In genomic region chr5:117635211-117635610, GRCm38 (mm10) we compare ENCODE assay signal across 16 mouse cellular contexts.
"Had no signal": no experiment of that assay in that cellular context is flagged by ENCODE, and none has a peak within 500 bp of the region (broad histone marks: within the 10 kb centered on the region; RNA-seq: fewer than 3 reads in every experiment).

No protein-coding gene starts in this region.

- H3K9ac ChIP-seq: lung, embryonic 14.5 days; midbrain, embryonic 13.5 days; midbrain, embryonic 15.5 days; neural tube, embryonic 12.5 days; stomach, embryonic 15.5 days had no signal

- H3K36me3 ChIP-seq: midbrain, embryonic 13.5 days; midbrain, embryonic 15.5 days; neural tube, embryonic 12.5 days; stomach, embryonic 15.5 days had no signal

- H3K4me1 ChIP-seq: megakaryocyte, embryonic 14.5 days; midbrain, embryonic 13.5 days; midbrain, embryonic 15.5 days; neural tube, embryonic 12.5 days; stomach, embryonic 15.5 days had no signal

- H3K27ac ChIP-seq: macrophage; midbrain, embryonic 13.5 days; midbrain, embryonic 15.5 days; neural tube, embryonic 12.5 days; stomach, embryonic 15.5 days; stomach, postnatal 0 days had no signal

- DNase-seq: lung, adult 18-20 months; lung, postnatal 10 days; lung, postnatal 36 days; right cerebral cortex, postnatal 14 days; thymus, adult 2 months; thymus, postnatal 25 days; thymus, postnatal 4 days had no signal

- ATAC-seq: midbrain, embryonic 13.5 days; midbrain, embryonic 15.5 days had no signal

- H3K4me3 ChIP-seq: megakaryocyte, embryonic 14.5 days; midbrain, embryonic 13.5 days; midbrain, embryonic 15.5 days; neural tube, embryonic 12.5 days; stomach, embryonic 15.5 days had no signal

- H3K27me3 ChIP-seq: megakaryocyte, embryonic 14.5 days; midbrain, embryonic 13.5 days; midbrain, embryonic 15.5 days; neural tube, embryonic 12.5 days; stomach, embryonic 15.5 days had no signal

- H3K4me2 ChIP-seq: lung, embryonic 14.5 days; midbrain, embryonic 11.5 days; midbrain, embryonic 13.5 days; midbrain, embryonic 15.5 days; neural tube, embryonic 12.5 days; stomach, embryonic 15.5 days had no signal

- H3K9me3 ChIP-seq: midbrain, embryonic 13.5 days; midbrain, embryonic 15.5 days; neural tube, embryonic 12.5 days; stomach, embryonic 15.5 days had no signal
